Mouse (Mus musculus): ENCODE results near the gene Pgr15l.

Pgr15l gene

DNA sequence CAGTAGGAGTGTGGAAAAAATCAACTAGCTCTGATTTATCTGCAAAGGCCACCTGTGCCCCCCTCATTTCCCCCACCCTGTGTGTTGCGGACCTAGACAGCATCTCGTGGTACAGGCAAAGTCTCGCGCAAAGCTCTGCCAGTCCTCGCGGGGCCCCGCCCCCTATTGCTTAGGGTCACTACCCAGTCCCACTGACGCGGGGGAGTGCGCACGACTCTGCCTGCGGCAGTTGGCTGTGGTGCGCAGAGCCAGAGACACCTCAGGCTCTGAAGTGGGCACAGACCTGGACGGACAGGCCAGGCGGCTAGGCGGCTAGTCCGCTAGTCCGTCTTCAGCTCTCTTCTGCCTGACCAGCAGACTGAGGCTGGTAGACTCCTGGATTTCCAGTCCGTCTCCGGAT, at the start of gene Pgr15l:
Pgr15l (plus strand) TSS at position 228 of the 400 bp plus-strand sequence.
- POLR2A ChIA-PET = interaction anchor here in 1 of 4 experiments (0.6 kb wide), 1 partner anchor 390 kb away, joined by 4 read pairs; no protein-coding TSS in a partner anchor
- CTCF ChIA-PET = interaction anchor here in 1 of 4 experiments (0.6 kb wide), 1 partner anchor 1347 kb away, joined by 3 read pairs; no protein-coding TSS in a partner anchor

DNA sequence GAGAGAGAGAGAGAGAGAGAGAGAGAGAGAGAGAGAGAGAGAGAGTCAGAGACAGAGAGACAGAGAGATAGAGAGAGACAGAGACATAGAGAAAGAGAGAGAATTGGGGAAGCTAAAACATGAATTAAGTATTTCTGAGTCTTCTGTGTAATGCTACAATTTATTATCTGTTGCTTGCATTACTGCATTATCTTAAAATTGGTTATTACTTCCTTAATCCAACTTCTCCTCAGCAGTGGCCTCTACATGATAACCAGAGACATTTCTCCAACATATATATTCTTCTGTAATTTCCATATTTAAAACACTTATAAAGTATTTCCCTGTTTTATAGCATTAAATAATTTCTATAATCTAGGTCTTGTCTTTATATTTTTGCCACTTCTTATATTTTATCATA, 44.9 kb upstream of the Pgr15l start:
- CTCF ChIA-PET = no interaction called here
- POLR2A ChIA-PET = no interaction called here

DNA sequence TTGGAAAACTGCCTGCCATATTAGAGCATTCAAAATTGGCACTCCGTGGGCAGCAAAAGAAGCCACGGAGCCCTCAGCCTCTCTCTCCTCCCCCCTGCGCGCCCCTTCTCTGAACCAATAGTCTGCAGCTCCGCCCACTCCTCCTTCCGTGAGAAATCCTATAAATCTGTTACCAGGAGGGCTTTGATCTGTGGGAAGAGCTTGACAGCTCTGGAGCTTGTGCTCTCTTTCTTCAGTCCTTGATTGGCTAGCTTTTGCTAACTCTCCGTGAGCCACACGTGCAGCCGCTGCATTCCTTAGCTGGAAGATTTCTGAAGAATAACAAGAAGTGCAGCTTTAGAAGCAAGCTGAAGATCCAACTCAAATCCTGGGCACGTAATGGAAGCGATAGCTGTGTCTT, 2.6 kb upstream of the Pgr15l start:
- POLR2A ChIA-PET = interaction anchor here in 1 of 4 experiments (0.6 kb wide), 1 partner anchor 1009 kb away, joined by 3 read pairs; no protein-coding TSS in a partner anchor
- CTCF ChIA-PET = no interaction called here

All from embryonic stem cell, embryonic (primary cell).